Mouse (Mus musculus) liver, embryonic 13.5 days (tissue): ENCODE data around the gene D030056L22Rik. TPM values are rescaled to one million over a fixed set of nuclear protein-coding genes. Genes with fewer than 3 reads are reported as not detected.
"Not testable (repeated sequence)": the region's sequence is repeated elsewhere in the genome, so short reads cannot be mapped to it uniquely, and the experiment has no call there.

Experiments
- ATAC-seq: fragments of 200-750 bp; cut with Nextera tagmentation; 2 replicates; pipeline ENCODE4 v1.8.0; 2017; ENCODE audit warnings: low read depth, mild to moderate bottlenecking, moderate number of reproducible peaks, moderate library complexity
- DNase-seq: peaks from one replicate; pipeline ENCODE4 v3.0.0; 2022
- H3K27ac ChIP-seq: fragments of 300-500 bp; sonication (generic); 2 replicates; pipeline ENCODE4 v1.5.1; 2015; ENCODE audit warnings: moderate library complexity, mild to moderate bottlenecking, inconsistent platforms
- H3K27me3 ChIP-seq: fragments of 300-500 bp; sonication (generic); 2 replicates; pipeline ENCODE4 v1.6.1; 2015; ENCODE audit warnings: mild to moderate bottlenecking, inconsistent platforms
- H3K36me3 ChIP-seq: fragments of 300-500 bp; sonication (generic); 2 replicates; pipeline ENCODE4 v1.6.1; 2015; ENCODE audit warnings: mild to moderate bottlenecking, inconsistent platforms
- H3K4me1 ChIP-seq: fragments of 300-500 bp; sonication (generic); replicated peaks from 2 replicates; pipeline ENCODE4 v1.6.1; 2015; ENCODE audit warnings: inconsistent platforms
- H3K4me2 ChIP-seq: fragments of 300-500 bp; sonication (generic); 2 replicates; pipeline ENCODE4 v1.6.1; 2015; ENCODE audit warnings: inconsistent platforms, mild to moderate bottlenecking, moderate library complexity
- H3K4me3 ChIP-seq: fragments of 300-500 bp; sonication (generic); replicated peaks from 2 replicates; pipeline ENCODE4 v1.5.1; 2015; ENCODE audit warnings: mild to moderate bottlenecking, inconsistent platforms
- H3K9ac ChIP-seq: fragments of 300-500 bp; sonication (generic); 2 replicates; pipeline ENCODE4 v1.6.1; 2015; ENCODE audit warnings: mild to moderate bottlenecking, inconsistent platforms
- H3K9me3 ChIP-seq: fragments of 300-500 bp; sonication (generic); replicated peaks from 2 replicates; pipeline ENCODE4 v1.6.1; 2016; ENCODE audit warnings: inconsistent platforms
- WGBS: fragments of 180-500 bp; shearing (Covaris S2); methylation state at CpG from one replicate; pipeline ENCODE4 v1.1.7; 2015; ENCODE audit not compliant: insufficient replicate concordance; 5-methylcytosine and 5-hydroxymethylcytosine counted together
- polyA plus RNA-seq: library from polyadenylated mRNA; unstranded; fragments of >200 nt; fragmentation: Nextera tagmentation; extraction: Ambion mirVana; gene quantifications from 2 replicates; pipeline ENCODE4 v1.2.1, GENCODE M21; 2015

Gene D030056L22Rik
- polyA plus RNA-seq, 1 experiment from 2014 or later = 36.8 TPM

DNA sequence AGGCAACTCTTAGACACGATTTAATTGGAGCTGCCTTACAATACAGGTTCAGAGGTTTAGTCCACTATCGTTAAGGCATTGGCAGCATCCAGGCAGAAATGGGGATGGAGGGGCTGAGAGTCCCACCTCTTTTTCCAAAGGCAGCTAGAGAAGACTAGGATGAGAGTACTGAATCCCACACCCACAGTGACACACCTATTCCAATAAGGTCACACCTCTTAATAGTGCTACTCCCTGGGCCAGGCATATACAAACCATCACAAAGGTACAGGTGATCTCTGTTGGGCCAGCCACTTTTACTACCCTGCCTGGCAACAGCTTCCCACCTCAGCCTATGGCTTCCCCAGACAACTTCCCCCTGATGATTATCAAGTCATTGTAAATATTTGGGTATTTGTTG lies 20.2 kb upstream of the D030056L22Rik start:
- 68% methylated on average over 2 of the region's 2 CpGs for WGBS
- Histone ChIP-seq H3K4me3 (peak overlapping the region; percentile 7), H3K9me3 (no peaks in the 10 kb centered on the region), H3K27ac (peak overlapping the region; percentile 96), H3K4me2 (peak overlapping the region; percentile 60), H3K4me1 (peaks cover 58% of the 10 kb centered on the region), H3K27me3 (no peaks in the 10 kb centered on the region), H3K9ac (peak overlapping the region; percentile 60), H3K36me3 (peaks cover 20% of the 10 kb centered on the region)
- ATAC-seq = peak; percentile 61
- no peak for DNase-seq

DNA sequence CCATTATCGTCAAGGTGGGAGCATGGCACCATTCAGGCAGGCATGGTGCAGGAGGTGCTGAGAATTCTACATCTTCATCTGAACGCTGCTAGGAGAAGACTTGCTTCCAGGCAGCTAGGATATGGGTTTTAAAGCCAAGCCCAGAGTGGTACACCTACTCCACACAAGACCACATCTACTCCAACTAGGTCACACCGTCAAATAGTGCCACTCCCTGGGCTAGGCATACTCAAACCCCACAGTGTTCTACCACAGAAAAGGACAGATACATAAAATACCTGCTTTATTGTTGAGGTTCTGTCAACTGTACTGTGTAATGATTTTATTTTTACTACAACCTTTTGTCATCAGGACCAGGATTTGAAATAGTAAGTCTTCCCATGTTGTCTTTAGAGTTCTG lies 17.9 kb upstream of the D030056L22Rik start:
- ATAC-seq = peak; percentile 61

DNA sequence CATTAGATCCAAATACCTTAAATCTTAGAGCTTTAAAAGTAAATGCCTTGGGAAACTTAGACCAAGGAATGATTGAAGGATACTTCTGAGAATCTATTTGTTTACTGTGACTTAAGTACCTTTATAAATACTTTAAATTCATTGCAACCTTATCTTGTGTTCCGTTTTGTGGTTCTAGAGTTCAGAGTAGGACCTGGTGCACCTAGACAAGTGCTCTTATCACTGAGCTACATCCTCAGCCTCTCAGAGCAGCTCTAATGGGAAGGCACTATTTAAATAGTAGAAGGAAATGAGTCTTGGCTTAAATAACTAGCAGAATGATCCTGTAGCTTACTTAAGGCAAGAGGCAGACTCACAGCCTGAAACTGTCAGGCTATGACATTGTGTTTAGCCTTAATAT lies 17.4 kb upstream of the D030056L22Rik start:
- Histone ChIP-seq H3K4me1 (peaks cover 57% of the 10 kb centered on the region), H3K27ac (peak overlapping the region; percentile 81), H3K4me2 (peak overlapping the region; percentile 41), H3K9me3 (no peaks in the 10 kb centered on the region), H3K27me3 (no peaks in the 10 kb centered on the region), H3K9ac (peak overlapping the region; percentile 43), H3K36me3 (peaks cover 34% of the 10 kb centered on the region), H3K4me3 (no peak overlapping the region)
- 18% methylated on average over 1 of the region's 1 CpGs for WGBS
- ATAC-seq (peak; percentile 84), DNase-seq (no peak)

More for the DNA sequence above, 17.9 kb upstream of the D030056L22Rik start:
- DNase-seq = no peak
- Histone ChIP-seq H3K27ac (peak overlapping the region; percentile 84), H3K9ac (no peak overlapping the region), H3K4me1 (peaks cover 58% of the 10 kb centered on the region), H3K4me3 (no peak overlapping the region), H3K36me3 (peaks cover 30% of the 10 kb centered on the region), H3K27me3 (no peaks in the 10 kb centered on the region), H3K4me2 (peak overlapping the region; percentile 13; the same call in 1 of the 2 replicates), H3K9me3 (no peaks in the 10 kb centered on the region)
- 72% methylated on average over 3 of the region's 3 CpGs for WGBS

DNA sequence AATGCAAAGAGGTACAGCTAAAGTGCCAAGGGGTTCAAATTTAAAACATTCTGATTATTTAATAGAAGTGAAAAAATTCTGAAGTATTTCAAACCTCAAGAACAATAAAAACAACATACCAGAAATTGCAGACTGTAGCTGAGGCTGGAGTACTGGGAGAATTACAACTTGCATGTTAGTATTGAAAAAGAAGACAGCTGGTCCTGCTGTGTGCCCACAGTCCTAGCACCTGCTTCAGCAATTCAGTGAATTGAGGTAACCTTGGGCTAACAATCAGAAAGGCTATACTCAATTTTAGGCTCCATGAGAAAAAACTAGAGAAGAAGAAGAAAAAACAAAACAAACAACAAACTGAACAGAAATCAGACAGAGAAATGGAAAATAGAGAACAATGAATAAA lies 4.9 kb upstream of the D030056L22Rik start:
- ATAC-seq = no peak
- Histone ChIP-seq H3K27me3 (no peaks in the 10 kb centered on the region), H3K27ac (no peak overlapping the region), H3K4me2 (no peak overlapping the region), H3K9ac (no peak overlapping the region), H3K9me3 (no peaks in the 10 kb centered on the region), H3K36me3 (peaks cover 4% of the 10 kb centered on the region), H3K4me3 (no peak overlapping the region), H3K4me1 (peaks cover 11% of the 10 kb centered on the region)
- DNase-seq = no peak

DNA sequence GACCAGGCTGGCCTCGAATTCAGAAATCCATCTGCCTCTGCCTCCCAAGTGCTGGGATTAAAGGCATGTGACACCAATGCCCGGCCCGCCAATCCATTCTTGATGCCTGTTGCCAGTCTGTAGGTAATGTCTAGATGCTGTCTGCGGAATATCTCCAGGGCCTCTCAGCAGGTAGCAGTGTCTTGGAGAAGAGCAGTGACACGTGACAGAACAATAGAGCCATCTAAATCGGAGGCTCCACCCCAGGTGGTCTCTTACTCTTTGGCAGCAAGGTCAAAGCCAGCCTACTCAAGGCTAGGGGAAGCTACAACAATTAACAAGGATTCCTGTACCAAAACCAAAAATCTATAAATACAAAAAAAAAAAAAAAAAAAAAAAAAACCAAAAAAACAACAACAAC lies 2.1 kb upstream of the D030056L22Rik start:
- H3K4me2 ChIP-seq = no peak overlapping the region
- WGBS = 80% methylated on average over 6 of the region's 6 CpGs

DNA sequence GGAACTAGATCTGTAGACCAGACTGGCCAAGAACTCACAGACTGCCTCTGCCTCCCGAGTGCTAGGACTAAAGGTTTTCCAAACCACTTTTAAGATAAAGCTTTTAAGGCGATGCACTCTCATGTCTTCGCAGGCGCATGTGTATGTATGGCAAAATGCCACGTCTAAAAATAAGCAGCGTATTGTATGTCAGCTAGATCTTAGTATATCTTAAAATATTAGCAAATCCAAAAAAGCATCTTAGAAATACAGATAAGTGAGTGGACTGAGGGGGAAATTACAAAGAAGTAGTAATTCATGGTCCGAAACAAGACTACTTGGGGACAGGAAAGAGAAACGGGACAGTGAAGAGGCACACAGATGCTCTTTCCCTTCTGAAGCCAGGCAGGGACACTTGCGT lies 1.4 kb upstream of the D030056L22Rik start:
- no peaks in the 10 kb centered on the region for H3K9me3 ChIP-seq
- no peaks in the 10 kb centered on the region for H3K27me3 ChIP-seq
- 77% methylated on average over 9 of the region's 9 CpGs for WGBS
- peaks cover 10% of the 10 kb centered on the region for H3K36me3 ChIP-seq
- peak overlapping the region; percentile 99; the same call in 1 of the 2 replicates for H3K9ac ChIP-seq
- peak overlapping the region; percentile 99 for H3K4me3 ChIP-seq
- no peak for ATAC-seq
- no peak for DNase-seq
- peaks cover 33% of the 10 kb centered on the region for H3K4me1 ChIP-seq
- H3K4me2 ChIP-seq = peak overlapping the region; percentile 85
- H3K27ac ChIP-seq = peak overlapping the region; percentile 99

More for the DNA sequence above, 2.1 kb upstream of the D030056L22Rik start:
- Histone ChIP-seq H3K9ac (no peak overlapping the region), H3K27me3 (no peaks in the 10 kb centered on the region), H3K27ac (no peak overlapping the region), H3K36me3 (peaks cover 10% of the 10 kb centered on the region), H3K4me1 (peaks cover 31% of the 10 kb centered on the region), H3K4me3 (no peak overlapping the region), H3K9me3 (no peaks in the 10 kb centered on the region)
- ATAC-seq (no peak), DNase-seq (no peak)

DNA sequence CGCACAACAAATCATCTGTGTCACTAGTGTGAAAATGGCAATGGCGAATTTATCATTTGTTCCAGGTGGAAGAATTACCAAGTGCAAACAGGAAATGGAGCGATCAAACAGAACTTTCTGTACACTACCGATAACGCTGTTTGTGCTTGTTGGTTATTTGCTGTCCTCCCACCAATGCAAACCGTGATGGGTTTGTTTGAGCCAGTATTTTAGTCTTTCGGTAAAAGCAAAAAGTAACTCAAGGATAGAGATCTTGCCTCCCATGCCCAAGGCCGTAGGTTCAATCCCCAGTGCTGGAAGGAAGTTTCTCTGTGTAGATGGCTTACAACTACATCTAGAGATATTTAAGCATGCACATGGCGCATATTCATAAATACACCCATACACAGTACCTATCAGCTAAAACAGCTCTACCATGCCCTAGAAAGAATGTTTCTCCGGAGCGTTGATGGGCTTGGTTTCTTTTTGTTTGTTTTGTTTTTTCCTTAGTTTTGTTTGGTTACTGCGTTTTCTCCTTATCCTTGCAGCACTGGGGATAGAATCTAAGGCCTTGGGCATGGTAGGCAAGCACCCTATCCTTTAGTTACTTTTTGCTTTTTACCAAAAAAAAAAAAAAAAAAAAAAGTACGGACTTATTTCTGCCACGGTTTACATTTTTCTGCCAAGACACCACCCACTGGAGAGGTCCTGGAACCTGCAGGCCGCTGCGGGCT lies 684 bp upstream of the D030056L22Rik start:
- no peak for ATAC-seq
- WGBS = 24% methylated on average over 16 of the region's 16 CpGs
- H3K9ac ChIP-seq = peak overlapping the region; percentile 99
- H3K4me3 ChIP-seq = peak overlapping the region; percentile 99
- DNase-seq = peak; percentile 18
- no peaks in the 10 kb centered on the region for H3K9me3 ChIP-seq
- H3K36me3 ChIP-seq = peaks cover 13% of the 10 kb centered on the region
- H3K27me3 ChIP-seq = no peaks in the 10 kb centered on the region
- peak overlapping the region; percentile 85 for H3K4me2 ChIP-seq
- H3K4me1 ChIP-seq = peaks cover 33% of the 10 kb centered on the region
- H3K27ac ChIP-seq = peak overlapping the region; percentile 99

DNA sequence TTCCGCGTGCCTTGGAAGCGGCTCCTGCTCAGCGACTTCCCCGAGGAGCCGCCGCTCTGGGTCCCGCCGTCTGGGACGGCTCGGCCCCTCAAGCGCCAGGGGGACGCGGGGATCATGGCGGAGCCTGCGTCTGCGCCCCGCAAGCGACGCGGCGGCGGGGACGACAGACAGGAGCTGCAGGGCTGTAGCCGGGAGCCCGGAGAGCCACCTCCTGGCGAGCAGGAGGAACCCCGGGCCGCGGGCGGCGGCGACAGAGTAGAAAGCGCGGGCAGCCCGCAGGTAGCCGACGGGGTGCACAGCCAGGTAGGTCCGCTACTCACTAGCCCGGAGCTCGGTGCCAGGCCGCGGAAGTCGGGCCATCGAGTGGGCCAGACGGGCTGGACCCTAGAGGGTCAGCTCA lies 364 bp downstream of the D030056L22Rik start:
- Histone ChIP-seq H3K9ac (peak overlapping the region; percentile 99), H3K4me3 (peak overlapping the region; percentile 99), H3K27ac (peak overlapping the region; percentile 99), H3K4me1 (peaks cover 33% of the 10 kb centered on the region), H3K36me3 (peaks cover 23% of the 10 kb centered on the region), H3K4me2 (peak overlapping the region; percentile 85)
- not testable (repeated sequence) for H3K9me3 ChIP-seq, H3K27me3 ChIP-seq
- under 1% methylated on average over 39 of the region's 46 CpGs for WGBS
- ATAC-seq (peak; percentile 37), DNase-seq (peak; percentile 46)

DNA sequence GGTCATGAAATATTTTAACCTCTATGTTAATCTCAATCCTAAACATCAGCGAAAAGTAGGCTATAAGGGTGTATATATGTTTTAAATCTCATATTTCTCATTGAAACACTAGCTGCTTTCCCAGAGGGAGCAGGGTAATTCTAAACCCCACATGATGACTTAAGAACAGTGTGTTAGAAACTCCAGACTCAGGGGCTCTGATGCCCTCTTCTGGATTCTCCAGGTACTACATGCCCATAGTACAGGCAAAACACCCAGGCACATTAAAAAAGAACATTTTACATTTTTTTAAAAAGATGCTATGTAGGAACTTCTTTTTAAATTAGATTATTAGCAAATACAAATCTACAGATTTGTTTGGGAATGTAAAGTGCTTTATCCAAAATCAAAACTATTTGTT lies 3.4 kb downstream of the D030056L22Rik start:
- no peak overlapping the region for H3K4me3 ChIP-seq
- WGBS = 23% methylated on average over 1 of the region's 1 CpGs
- ATAC-seq (no peak), DNase-seq (peak; percentile 60)
- no peaks in the 10 kb centered on the region for H3K9me3 ChIP-seq
- H3K27me3 ChIP-seq = no peaks in the 10 kb centered on the region
- H3K9ac ChIP-seq = no peak overlapping the region
- no peak overlapping the region for H3K4me2 ChIP-seq
- peaks cover 33% of the 10 kb centered on the region for H3K4me1 ChIP-seq
- H3K27ac ChIP-seq = no peak overlapping the region
- H3K36me3 ChIP-seq = peaks cover 35% of the 10 kb centered on the region

DNA sequence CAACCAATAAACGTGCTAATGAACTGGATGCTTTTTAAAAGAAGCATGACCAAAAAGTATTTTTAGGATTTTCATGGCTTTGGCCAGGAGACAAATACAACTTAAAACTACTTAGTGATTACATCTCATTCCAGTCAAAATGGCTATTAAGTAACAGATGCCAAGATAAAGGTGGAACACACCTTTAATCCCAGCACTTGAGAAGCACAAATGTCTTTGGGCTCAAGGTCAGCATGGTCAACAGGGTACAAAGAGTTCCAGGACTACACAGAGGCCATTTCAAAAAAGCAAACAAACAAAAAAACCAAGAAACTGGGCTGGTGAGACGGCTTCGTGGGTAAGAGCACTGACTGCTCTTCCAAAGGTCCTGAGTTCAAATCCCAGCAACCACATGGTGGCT lies 7.3 kb downstream of the D030056L22Rik start:
- no peak for ATAC-seq
- Histone ChIP-seq H3K4me2 (no peak overlapping the region), H3K36me3 (peaks cover 29% of the 10 kb centered on the region), H3K27me3 (no peaks in the 10 kb centered on the region), H3K9ac (no peak overlapping the region), H3K9me3 (no peaks in the 10 kb centered on the region), H3K4me3 (no peak overlapping the region), H3K27ac (no peak overlapping the region), H3K4me1 (peaks cover 8% of the 10 kb centered on the region)
- 81% methylated on average over 3 of the region's 3 CpGs for WGBS
- no peak for DNase-seq

DNA sequence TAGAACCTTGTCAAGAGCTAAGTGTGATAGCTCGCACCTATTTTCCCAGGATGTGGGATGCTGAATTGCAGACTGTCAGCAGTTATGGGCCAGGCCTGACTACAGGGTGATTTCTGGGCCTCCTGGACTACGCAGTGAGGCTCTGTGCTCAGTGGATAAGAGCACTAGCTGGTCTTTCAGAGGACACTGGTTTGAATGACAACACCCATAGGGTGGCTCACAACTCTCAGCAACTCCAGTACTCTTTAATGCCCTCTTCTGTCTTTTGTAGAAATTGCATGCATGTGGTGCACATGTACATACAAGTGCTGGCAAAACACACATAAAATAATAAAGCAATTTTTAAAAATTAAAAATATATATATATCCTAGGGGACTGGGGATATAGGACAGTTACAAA lies 12.2 kb downstream of the D030056L22Rik start:
- H3K9ac ChIP-seq = no peak overlapping the region
- no peaks in the 10 kb centered on the region for H3K36me3 ChIP-seq
- no peak for DNase-seq
- no peaks in the 10 kb centered on the region for H3K27me3 ChIP-seq
- peak; percentile 81 for ATAC-seq
- WGBS = 50% methylated on average over 2 of the region's 2 CpGs
- H3K9me3 ChIP-seq = no peaks in the 10 kb centered on the region
- no peak overlapping the region for H3K27ac ChIP-seq
- H3K4me2 ChIP-seq = no peak overlapping the region
- no peaks in the 10 kb centered on the region for H3K4me1 ChIP-seq
- H3K4me3 ChIP-seq = no peak overlapping the region

DNA sequence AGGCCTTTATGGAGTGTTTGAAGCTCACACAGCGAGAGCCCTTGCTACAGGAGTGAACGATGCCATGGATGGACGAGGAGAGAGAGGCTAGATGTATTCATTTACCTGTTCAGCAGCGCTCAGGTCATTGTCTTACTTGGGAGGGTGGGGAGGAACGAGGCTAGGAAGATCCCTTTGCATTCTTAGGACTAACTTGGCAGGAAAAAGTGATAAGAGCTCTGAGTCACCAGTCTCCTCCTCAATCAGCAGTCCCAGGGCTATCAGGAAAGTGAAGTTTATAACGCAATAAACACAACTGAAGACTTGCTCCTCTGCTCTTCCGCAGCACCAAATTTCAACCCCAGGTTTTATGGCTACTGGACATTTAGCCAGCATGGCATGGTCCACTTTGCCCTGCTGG lies 17.3 kb downstream of the D030056L22Rik start:
- H3K27ac ChIP-seq = no peak overlapping the region
- no peak for DNase-seq
- H3K9ac ChIP-seq = no peak overlapping the region
- H3K4me1 ChIP-seq = no peaks in the 10 kb centered on the region
- H3K27me3 ChIP-seq = no peaks in the 10 kb centered on the region
- H3K9me3 ChIP-seq = no peaks in the 10 kb centered on the region
- H3K4me2 ChIP-seq = no peak overlapping the region
- H3K4me3 ChIP-seq = no peak overlapping the region
- H3K36me3 ChIP-seq = no peaks in the 10 kb centered on the region
- 44% methylated on average over 7 of the region's 7 CpGs for WGBS
- no peak for ATAC-seq
